Mouse (Mus musculus) CH12F3 (cell line): ENCODE data around the gene Polq.

Source experiments
- in situ Hi-C: fragments of 300-500 bp; cut with MboI; formaldehyde crosslinking; loops from 2 replicates; pipeline ENCODE4 v1.14.3; 2020; ENCODE audit warnings: low sequenced_read_pairs

Gene Polq

DNA sequence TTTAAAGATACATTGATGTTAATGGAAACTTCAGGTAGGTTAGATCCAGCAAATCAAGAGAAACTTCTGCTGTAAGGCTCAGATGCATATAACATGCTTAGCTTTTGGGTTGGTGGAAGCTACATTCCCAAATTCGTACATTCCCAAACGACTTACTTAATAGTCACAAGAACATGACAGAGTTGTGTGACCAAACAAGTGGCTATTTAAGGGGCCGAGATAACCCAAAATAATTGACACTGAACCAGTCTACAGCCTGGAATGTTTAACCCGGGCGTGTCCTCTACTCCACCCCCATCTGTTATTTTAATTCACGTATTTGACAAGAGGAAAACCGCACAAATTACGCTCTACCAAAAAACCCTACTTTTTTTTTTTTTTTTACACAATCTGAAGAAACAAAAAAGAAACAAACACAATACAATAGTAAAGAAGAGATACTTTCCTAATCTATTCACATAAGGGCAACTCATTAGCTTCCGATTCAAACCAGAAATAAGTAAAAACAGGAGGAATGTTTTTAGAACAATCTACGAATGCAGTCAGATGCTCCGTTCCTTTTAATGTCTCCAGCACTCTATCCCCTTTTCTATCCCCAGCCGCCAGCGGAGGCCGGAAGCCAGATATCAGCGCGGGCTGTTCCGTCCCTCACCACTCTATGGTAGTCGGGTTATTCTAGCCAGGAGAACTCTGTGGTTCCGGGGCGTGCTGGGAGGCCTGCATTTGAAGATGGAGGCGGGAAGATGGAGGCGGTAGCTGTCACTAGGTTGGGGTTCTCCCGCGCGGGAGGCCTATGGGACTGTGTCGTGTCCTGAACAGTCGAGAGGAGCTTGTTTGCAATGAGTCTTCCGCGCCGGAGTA is at the start of gene Polq:
Polq (plus strand) TSS at position 726 of the 861 bp plus-strand sequence.
- in situ Hi-C loops = no loop called here

DNA sequence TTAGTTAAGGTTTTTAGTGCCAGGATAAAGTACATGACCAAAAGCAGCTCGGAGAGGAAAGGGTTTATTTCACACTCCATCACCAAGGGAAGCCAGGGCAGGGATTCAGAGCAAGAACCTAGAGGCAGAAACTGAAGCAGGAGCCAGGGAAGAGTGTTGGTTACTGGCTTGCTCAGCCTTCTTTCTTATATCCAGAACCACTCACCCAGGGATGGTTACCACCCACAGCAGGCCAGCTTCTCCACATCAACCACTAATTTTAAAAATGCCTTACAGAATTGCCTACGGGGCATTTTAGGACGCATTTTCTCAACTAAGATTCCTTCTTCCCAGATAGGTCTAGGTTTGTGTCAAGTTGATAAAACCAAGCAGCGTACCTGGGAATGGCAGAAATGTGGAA is 48.2 kb upstream of the Polq start:
- in situ Hi-C loops = no loop called here

- in situ Hi-C loops = no loop called here
Observed at GRCm38 (mm10) chr16:36979127-36979526, 32.5 kb upstream of the Polq start.

GRCm38 (mm10) chr16:36983796-36984195 is 27.8 kb upstream of the Polq start:
- in situ Hi-C loops = no loop called here

GRCm38 (mm10) chr16:36985636-36986042 is 25.9 kb upstream of the Polq start:
- in situ Hi-C loops = no loop called here

DNA sequence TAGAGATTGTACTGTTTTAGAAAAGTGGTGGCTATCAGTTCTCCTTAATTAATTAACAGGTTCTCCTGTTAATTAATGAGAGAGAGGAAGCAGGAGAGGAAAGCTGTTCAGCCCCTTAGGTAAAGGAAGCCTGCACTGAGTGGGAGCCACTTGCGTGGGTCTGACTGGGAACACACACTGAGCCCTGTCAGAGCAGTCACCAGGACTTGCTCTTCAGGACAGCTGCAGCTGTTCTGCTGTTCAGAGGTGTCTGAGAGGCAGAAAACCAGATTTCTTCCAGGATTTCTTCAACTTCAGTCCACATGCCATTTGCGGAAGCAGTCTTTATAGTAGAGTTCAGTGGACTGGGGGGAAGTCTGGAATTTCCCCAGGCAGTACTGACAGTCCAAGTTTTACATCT is 24.2 kb upstream of the Polq start:
- in situ Hi-C loops = no loop called here

- in situ Hi-C loops = no loop called here
Observed at GRCm38 (mm10) chr16:36988066-36988465, 23.5 kb upstream of the Polq start.

- in situ Hi-C loops = no loop called here
Observed at GRCm38 (mm10) chr16:36989493-36989892, 22.1 kb upstream of the Polq start.

- in situ Hi-C loops = no loop called here
Observed at GRCm38 (mm10) chr16:36989999-36990625, 21.5 kb upstream of the Polq start, which contains the start of gene Fbxo40. Fbxo40 (minus strand) TSS chr16:36990467.

DNA sequence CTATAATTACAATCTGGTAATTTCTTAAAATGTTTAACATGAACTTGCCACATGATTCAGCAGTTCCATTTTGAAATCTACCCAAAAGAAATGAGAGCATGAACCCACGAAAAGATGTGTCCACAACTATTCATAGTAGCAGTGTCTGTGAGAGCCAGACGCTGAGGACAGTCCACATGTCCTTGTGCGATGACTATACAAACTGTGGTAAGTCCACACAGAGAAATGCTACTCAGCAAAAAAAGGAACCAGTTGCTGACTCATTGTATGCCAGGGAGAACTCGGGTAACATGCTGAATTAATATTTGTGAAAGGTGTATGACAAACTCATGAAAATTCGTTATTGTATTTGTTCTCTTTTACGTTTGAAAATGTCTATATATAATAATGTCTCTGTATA is 13.9 kb upstream of the Polq start:
- in situ Hi-C loops = loop anchor here (5.0 kb wide), 1 partner anchor 105 kb away; no protein-coding TSS in a partner anchor

DNA sequence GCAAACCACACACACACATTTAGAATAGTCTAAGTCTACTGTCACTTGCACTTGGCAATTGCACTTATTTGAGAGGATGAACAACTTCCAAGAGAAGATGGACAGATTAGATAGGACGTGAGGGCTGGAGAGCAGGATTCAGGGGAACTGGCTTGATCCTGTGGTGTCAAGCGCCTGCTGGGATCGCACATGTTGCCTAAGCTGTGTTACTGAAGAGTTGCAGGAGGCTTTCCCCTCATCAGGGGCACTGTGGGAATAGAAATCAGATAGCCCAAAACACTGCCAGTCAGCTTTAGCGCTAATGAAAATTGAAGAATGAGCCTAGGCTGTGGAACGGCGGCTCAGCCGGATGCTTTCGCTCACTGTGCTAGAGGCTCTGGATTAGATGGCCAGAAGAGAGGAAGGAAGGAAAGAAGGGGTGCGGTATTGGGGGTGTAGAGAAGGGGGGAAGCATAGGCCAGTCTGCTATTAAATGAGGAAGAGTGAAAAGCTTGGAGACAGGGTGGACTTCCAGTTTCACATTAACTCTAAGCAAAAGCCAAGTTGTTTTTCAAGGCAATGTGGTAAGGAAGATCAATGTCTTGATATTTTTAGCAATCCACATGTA is 12.1 kb upstream of the Polq start:
- in situ Hi-C loops = loop anchor here (5.0 kb wide), 1 partner anchor 107 kb away; no protein-coding TSS in a partner anchor

DNA sequence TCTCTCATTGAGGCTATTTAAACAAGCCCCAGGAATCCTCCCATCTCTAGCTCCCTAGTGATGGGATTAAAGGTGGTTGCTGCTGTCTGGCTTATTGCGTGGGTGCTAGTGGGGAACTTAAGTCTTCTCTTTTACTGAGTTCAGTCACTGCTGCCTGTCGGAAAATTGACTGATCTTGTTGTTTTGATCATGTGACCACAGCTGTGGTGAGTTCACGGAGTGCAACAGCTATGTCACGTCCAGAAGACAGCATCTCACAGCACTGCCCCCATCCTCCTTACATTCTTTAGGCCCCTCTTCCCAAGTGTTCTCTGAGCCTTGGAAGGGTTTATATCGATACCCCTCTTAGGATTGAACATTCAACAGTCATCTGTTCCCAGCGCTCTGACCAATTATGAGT is 2.3 kb upstream of the Polq start:
- in situ Hi-C loops = no loop called here

- in situ Hi-C loops = no loop called here
Observed at GRCm38 (mm10) chr16:37010370-37010769, 1.2 kb upstream of the Polq start.

- in situ Hi-C loops = no loop called here
Observed at GRCm38 (mm10) chr16:37011922-37012289, 320 bp downstream of the Polq start.

GRCm38 (mm10) chr16:37012336-37012735 is 750 bp downstream of the Polq start:
- in situ Hi-C loops = no loop called here

GRCm38 (mm10) chr16:37027581-37027980 is 16.0 kb downstream of the Polq start:
- in situ Hi-C loops = no loop called here

GRCm38 (mm10) chr16:37031996-37032395 is 20.4 kb downstream of the Polq start:
- in situ Hi-C loops = no loop called here

- in situ Hi-C loops = no loop called here
Observed at GRCm38 (mm10) chr16:37034751-37035150, 23.2 kb downstream of the Polq start.

DNA sequence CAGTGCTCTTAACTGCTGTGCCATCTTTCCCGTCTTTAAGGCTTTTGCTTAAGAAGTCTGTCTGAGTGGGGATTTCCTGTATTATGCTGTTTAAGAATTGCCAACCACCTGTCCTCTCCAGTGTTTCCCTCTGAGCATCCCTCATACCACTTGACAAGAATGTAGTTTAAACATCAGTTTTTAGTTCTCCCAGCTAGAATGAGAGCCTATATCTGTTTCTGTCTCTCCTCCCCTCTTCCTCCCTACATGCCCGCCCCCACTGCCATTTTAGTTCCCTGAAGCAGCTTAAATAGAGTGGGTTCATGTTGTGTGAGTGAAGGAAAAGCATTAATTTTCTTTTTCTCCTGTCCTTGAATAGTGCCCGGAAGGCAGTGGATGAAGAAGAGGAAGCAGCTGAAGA is 48.0 kb downstream of the Polq start:
- in situ Hi-C loops = no loop called here

DNA sequence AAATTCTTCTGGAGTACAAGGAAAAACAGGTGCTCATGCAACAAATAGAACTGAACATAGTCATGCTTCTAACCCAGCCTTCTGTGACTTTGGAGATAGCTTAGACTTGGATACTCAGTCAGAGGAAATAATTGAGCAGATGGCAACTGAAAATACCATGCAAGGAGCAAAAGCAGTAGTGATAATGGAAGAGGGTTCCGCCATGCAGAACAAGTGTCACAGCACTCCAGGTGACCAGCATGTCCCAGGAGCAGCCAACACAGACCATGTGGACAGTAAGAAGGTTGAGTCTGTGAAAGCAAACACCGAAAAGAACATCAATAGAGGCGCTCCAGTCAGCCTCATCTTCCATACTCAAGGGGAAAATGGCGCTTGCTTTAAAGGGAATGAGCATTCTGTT is 49.7 kb downstream of the Polq start:
- in situ Hi-C loops = no loop called here

DNA sequence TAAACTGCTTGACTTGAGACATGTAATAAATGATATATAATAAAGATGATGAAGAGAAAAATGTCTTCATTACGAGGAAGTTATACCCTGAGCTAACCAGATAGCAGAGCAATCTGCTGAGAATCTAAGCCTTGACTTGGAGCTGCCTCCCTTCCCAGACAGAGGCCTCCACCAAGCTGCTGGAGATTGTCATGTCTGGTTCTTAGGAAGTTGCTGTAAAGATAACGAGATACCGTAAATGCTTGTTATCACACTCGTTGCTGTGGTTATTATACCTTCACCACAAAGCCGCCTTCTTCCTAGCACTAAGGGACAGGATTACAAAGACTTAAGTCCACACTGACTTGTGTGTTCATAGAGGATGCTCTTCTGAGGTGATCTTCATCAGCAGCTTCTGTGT is 60.8 kb downstream of the Polq start:
- in situ Hi-C loops = no loop called here

DNA sequence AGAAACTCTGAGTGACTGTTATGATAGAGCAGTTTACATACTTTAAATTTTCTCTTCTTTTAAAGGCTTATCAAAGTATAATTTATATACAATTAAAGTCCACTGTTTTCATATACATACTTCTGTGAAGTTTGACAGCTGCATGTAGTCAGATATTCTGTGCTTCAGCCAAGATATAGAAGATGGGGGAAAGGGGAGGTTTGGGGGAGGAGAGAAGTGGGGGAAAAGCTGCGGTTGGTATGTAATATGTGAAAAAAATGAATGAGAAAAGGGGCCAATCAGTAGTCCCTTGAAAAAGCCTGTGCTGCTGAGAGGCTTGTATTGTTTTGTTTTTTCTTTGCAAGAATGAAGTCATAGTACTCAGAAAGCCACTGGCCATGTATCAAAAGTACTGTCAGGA is 78.1 kb downstream of the Polq start:
- in situ Hi-C loops = no loop called here
